Mouse (Mus musculus) central nervous system, embryonic 14 days (tissue): ENCODE results near the gene Creg1. TPM values are rescaled to one million over a fixed set of nuclear protein-coding genes. Genes with fewer than 3 reads are reported as not detected.

ENCODE experiments used
- polyA plus RNA-seq: library from polyadenylated mRNA; depleted of rRNA; stranded (reverse); fragments of >200 nt; gene quantifications from 2 replicates; pipeline ENCODE4 v1.2.3, GENCODE M21; 2012; rRNA removed

The Creg1 gene
- 12.2 and 14.9 TPM in 2 replicates for polyA plus RNA-seq

DNA sequence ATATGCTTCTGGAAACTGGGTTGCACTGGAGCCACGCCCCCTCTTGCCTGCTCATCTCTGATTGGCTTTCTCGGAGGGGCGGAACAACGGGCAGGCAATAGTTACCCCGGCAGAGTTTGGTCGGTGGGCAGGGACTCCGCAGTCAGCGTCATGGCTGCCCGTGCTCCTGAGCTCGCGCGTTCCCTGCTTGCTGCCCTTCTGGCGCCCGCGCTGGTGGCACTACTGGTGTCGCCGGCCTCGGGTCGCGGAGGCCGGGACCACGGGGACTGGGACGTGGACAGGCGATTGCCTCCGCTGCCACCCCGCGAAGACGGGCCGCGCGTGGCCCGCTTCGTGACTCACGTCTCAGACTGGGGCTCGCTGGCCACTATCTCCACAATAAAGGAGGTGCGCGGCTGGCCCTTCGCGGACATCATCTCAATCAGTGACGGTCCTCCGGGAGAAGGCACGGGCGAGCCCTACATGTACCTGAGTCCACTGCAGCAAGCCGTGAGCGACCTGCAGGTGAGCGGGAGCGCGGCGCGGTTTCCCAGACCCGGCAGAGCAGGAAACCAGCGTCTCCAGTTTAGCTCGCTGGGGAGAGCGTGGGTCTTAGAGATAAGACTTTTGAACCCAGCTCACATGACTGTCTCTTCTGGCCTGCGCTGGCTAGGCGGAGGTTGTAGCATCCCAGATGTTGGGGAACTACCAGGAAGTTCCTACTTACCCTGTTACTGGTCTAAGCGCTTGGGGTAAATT is at the start of gene Creg1:
Gene Creg1, plus strand, starts transcription at position 112 of the 738 bp plus-strand sequence.

DNA sequence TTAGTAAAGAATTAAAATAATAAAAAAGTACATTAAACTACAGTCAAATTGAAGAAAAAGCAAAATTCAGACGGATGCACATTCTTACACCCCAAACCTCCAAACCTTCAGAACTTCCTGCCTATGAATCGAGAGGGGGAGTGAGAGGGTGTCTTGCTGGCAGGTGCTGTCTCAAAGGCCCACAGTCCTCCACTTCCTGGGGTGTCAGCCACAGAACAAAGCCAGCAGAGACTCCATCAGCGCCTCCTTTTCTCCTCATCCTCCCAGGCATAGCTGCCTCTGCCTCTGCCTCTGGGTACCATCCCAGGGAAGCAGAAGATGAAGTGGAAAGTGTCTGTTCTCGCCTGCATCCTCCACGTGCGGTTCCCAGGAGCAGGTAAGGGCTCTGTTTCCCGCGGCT is 25.0 kb downstream of the Creg1 start, which contains the start of gene Cd247:
Gene Cd247, plus strand, starts transcription at position 171 of the 400 bp plus-strand sequence.

Other genes with a start within 250 kb of the Creg1 start
- 137 and 144 TPM in 2 replicates for gene Mpzl1, start 129.2 kb upstream of the Creg1 start, polyA plus RNA-seq
- gene Rcsd1, start 54.0 kb upstream of the Creg1 start, polyA plus RNA-seq: 9.8 and 13.3 TPM in 2 replicates
- 0.84 and 1.0 TPM in 2 replicates for gene Cd247, start 24.9 kb downstream of the Creg1 start, polyA plus RNA-seq
- gene Pou2f1, start 238.9 kb downstream of the Creg1 start, polyA plus RNA-seq: 13.0 and 14.7 TPM in 2 replicates